Mouse (Mus musculus) liver, embryonic 15.5 days (tissue): ENCODE measurements around the gene Pcgf6. TPM values are rescaled to one million over a fixed set of nuclear protein-coding genes. Genes with fewer than 3 reads are reported as not detected.

ENCODE experiments used
- ATAC-seq: fragments of 200-750 bp; cut with Nextera tagmentation; 2 replicates; pipeline ENCODE4 v1.8.0; 2017; ENCODE audit warnings: moderate number of reproducible peaks, mild to moderate bottlenecking, moderate library complexity; ENCODE audit not compliant: insufficient read depth
- H3K27ac ChIP-seq: fragments of 300-500 bp; sonication (generic); replicated peaks from 2 replicates; pipeline ENCODE4 v1.5.1; 2015; ENCODE audit warnings: mild to moderate bottlenecking, inconsistent platforms
- H3K27me3 ChIP-seq: fragments of 300-500 bp; sonication (generic); 2 replicates; pipeline ENCODE4 v1.6.1; 2015; ENCODE audit warnings: mild to moderate bottlenecking, inconsistent platforms
- H3K36me3 ChIP-seq: fragments of 300-500 bp; sonication (generic); replicated peaks from 2 replicates; pipeline ENCODE4 v1.6.1; 2015; ENCODE audit warnings: moderate library complexity, mild to moderate bottlenecking, inconsistent platforms
- H3K4me1 ChIP-seq: fragments of 300-500 bp; sonication (generic); replicated peaks from 2 replicates; pipeline ENCODE4 v1.6.1; 2015; ENCODE audit warnings: inconsistent platforms
- H3K4me2 ChIP-seq: fragments of 300-500 bp; sonication (generic); 2 replicates; pipeline ENCODE4 v1.6.1; 2015; ENCODE audit warnings: moderate library complexity, mild to moderate bottlenecking, inconsistent platforms
- H3K4me3 ChIP-seq: fragments of 300-500 bp; sonication (generic); replicated peaks from 2 replicates; pipeline ENCODE4 v1.5.1; 2015; ENCODE audit warnings: mild to moderate bottlenecking, inconsistent platforms
- H3K9ac ChIP-seq: fragments of 300-500 bp; sonication (generic); 2 replicates; pipeline ENCODE4 v1.6.1; 2015; ENCODE audit warnings: moderate library complexity, mild to moderate bottlenecking, inconsistent platforms
- H3K9me3 ChIP-seq: fragments of 300-500 bp; sonication (generic); replicated peaks from 2 replicates; pipeline ENCODE4 v1.6.1; 2016; ENCODE audit warnings: inconsistent platforms
- WGBS: fragments of 180-500 bp; shearing (Covaris S2); methylation state at CpG from one replicate; pipeline ENCODE4 v1.1.7; 2015; ENCODE audit warnings: mixed read lengths; ENCODE audit not compliant: insufficient replicate concordance; 5-methylcytosine and 5-hydroxymethylcytosine counted together
- polyA plus RNA-seq: library from polyadenylated mRNA; unstranded; fragments of >200 nt; fragmentation: Nextera tagmentation; extraction: Ambion mirVana; gene quantifications from 2 replicates; pipeline ENCODE4 v1.2.1, GENCODE M21; 2015

Gene Pcgf6
- polyA plus RNA-seq, 1 experiment from 2014 or later, result 7.3 TPM

DNA sequence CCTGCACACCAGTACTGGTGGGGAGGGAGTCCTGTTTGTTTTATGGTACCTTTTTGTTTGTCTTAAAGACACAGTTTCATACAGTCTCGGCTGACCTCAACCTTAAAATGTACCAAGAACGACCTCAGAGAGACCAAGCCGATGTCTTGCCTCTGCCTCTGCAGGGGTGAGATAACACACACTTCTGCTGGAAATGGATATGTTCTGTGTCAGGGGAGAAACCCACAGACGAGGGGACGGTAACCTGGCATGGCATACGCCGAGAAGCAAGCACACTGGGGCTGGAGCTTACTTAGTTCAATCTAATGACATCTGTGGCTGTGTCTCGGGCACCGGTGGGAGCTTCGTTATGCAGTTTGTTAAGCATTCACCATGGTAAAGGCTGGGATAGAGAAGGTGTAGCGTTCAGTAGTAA, 66.7 kb downstream of the Pcgf6 start:
- H3K9ac ChIP-seq, result peak overlapping the region; percentile 31; the same call in 1 of the 2 replicates
- H3K27ac ChIP-seq, result peak overlapping the region; percentile 88
- H3K4me2 ChIP-seq, result peak overlapping the region; percentile 68
- H3K27me3 ChIP-seq, result no peaks in the 10 kb centered on the region
- 11% methylated on average over 11 of the region's 11 CpGs for WGBS
- no peaks in the 10 kb centered on the region for H3K9me3 ChIP-seq
- peak; percentile 49 for ATAC-seq
- H3K4me3 ChIP-seq, result peak overlapping the region; percentile 35
- H3K4me1 ChIP-seq, result peaks cover 87% of the 10 kb centered on the region
- no peaks in the 10 kb centered on the region for H3K36me3 ChIP-seq

Other genes starting within 250 kb of the Pcgf6 start
- 0.23 and 0.36 TPM in 2 replicates for gene Ina, start 36.2 kb downstream of the Pcgf6 start, polyA plus RNA-seq
- gene Nt5c2, start 35.8 kb downstream of the Pcgf6 start, polyA plus RNA-seq, result 42.7 and 44.4 TPM in 2 replicates
- 3.8 and 4.0 TPM in 2 replicates for gene Taf5, start 16.8 kb upstream of the Pcgf6 start, polyA plus RNA-seq
- 521 and 705 TPM in 2 replicates for gene Usmg5, start 39.7 kb upstream of the Pcgf6 start, polyA plus RNA-seq
- gene Pdcd11, start 39.9 kb upstream of the Pcgf6 start, polyA plus RNA-seq, result 3.5 TPM in 2 replicates
- 2.1 and 2.2 TPM in 2 replicates for gene Calhm2, start 87.4 kb upstream of the Pcgf6 start, polyA plus RNA-seq
- not detected in 2 replicates for gene Calhm1, start 93.3 kb upstream of the Pcgf6 start, polyA plus RNA-seq
- gene Calhm3, start 106.9 kb upstream of the Pcgf6 start, polyA plus RNA-seq, result not detected in 2 replicates
- gene Neurl1a, start 127.9 kb upstream of the Pcgf6 start, polyA plus RNA-seq, result 1.1 and 1.5 TPM in 2 replicates